Mouse (Mus musculus): Measurements from ENCODE around the gene Fkbp7.

Gene Fkbp7

GRCm38 (mm10) chr2:76672966-76673392 is at the start of gene Fkbp7:
Gene Fkbp7, minus strand, starts transcription at chr2:76673116.
- peak; percentile 96 for DNase-seq (ENCODE audit: low spot score)

GRCm38 (mm10) chr2:76719650-76720049 is 46.7 kb upstream of the Fkbp7 start:
- no peak for DNase-seq (ENCODE audit: low spot score)

- DNase-seq (ENCODE audit: low spot score) = peak; percentile 32
Observed at GRCm38 (mm10) chr2:76714984-76715383, 42.1 kb upstream of the Fkbp7 start.

- DNase-seq (ENCODE audit: low spot score) = peak; percentile 14
Observed at GRCm38 (mm10) chr2:76708512-76708911, 35.6 kb upstream of the Fkbp7 start.

GRCm38 (mm10) chr2:76705655-76706054 is 32.7 kb upstream of the Fkbp7 start:
- DNase-seq (ENCODE audit: low spot score) = no peak

GRCm38 (mm10) chr2:76702751-76703150 is 29.8 kb upstream of the Fkbp7 start:
- DNase-seq (ENCODE audit: low spot score) = no peak

- DNase-seq (ENCODE audit: low spot score) = no peak
Observed at GRCm38 (mm10) chr2:76702188-76702587, 29.3 kb upstream of the Fkbp7 start.

GRCm38 (mm10) chr2:76695290-76695689 is 22.4 kb upstream of the Fkbp7 start:
- no peak for DNase-seq (ENCODE audit: low spot score)

GRCm38 (mm10) chr2:76693765-76694164 is 20.8 kb upstream of the Fkbp7 start:
- no peak for DNase-seq (ENCODE audit: low spot score)

GRCm38 (mm10) chr2:76690436-76691204 is 17.7 kb upstream of the Fkbp7 start:
- no peak for DNase-seq (ENCODE audit: low spot score)

- DNase-seq (ENCODE audit: low spot score) = no peak
Observed at GRCm38 (mm10) chr2:76688162-76688561, 15.2 kb upstream of the Fkbp7 start.

GRCm38 (mm10) chr2:76687608-76688007 is 14.7 kb upstream of the Fkbp7 start:
- no peak for DNase-seq (ENCODE audit: low spot score)

- DNase-seq (ENCODE audit: low spot score) = no peak
Observed at GRCm38 (mm10) chr2:76686986-76687385, 14.1 kb upstream of the Fkbp7 start.

- no peak for DNase-seq (ENCODE audit: low spot score)
Observed at GRCm38 (mm10) chr2:76682301-76682700, 9.4 kb upstream of the Fkbp7 start.

GRCm38 (mm10) chr2:76676401-76677226 is 3.7 kb upstream of the Fkbp7 start:
- DNase-seq (ENCODE audit: low spot score) = no peak

GRCm38 (mm10) chr2:76675949-76676348 is 3.0 kb upstream of the Fkbp7 start:
- peak; percentile 35 for DNase-seq (ENCODE audit: low spot score)

GRCm38 (mm10) chr2:76675451-76675850 is 2.5 kb upstream of the Fkbp7 start:
- peak; percentile 67 for DNase-seq (ENCODE audit: low spot score)

GRCm38 (mm10) chr2:76674725-76675427 is 2.0 kb upstream of the Fkbp7 start, which contains the start of gene Plekha3:
Gene Plekha3, plus strand, starts transcription at chr2:76675281.
- peak; percentile 84 for DNase-seq (ENCODE audit: low spot score)

- DNase-seq (ENCODE audit: low spot score) = peak; percentile 73
Observed at GRCm38 (mm10) chr2:76673472-76674081, 661 bp upstream of the Fkbp7 start.

- DNase-seq (ENCODE audit: low spot score) = peak; percentile 45
Observed at GRCm38 (mm10) chr2:76672134-76672745, 676 bp downstream of the Fkbp7 start.

- DNase-seq (ENCODE audit: low spot score) = no peak
Observed at GRCm38 (mm10) chr2:76671641-76672040, 1.3 kb downstream of the Fkbp7 start.
